Mouse (Mus musculus) embryonic fibroblast, embryonic 13.5 days (primary cell): ENCODE data around the gene Lmo1. TPM values are rescaled to one million over a fixed set of nuclear protein-coding genes. Genes with fewer than 3 reads are reported as not detected.
A peak's percentile ranks its signal among the peaks of the same experiment; 100 is the strongest.
"Not testable (repeated sequence)": the region's sequence is repeated elsewhere in the genome, so short reads cannot be mapped to it uniquely, and the experiment has no call there.

Source experiments
- H3K27ac ChIP-seq: 2 replicates; pipeline ENCODE4 v1.5.1; 2012; ENCODE audit warnings: low read length, control low read depth, inconsistent platforms; ENCODE audit not compliant: insufficient read depth
- H3K4me1 ChIP-seq: 2 replicates; pipeline ENCODE4 v1.6.1; 2011; ENCODE audit warnings: low read length; ENCODE audit not compliant: control insufficient read depth, insufficient read depth
- H3K4me3 ChIP-seq: 2 replicates; pipeline ENCODE4 v1.5.1; 2011; ENCODE audit warnings: mild to moderate bottlenecking, control low read depth, low read length; ENCODE audit not compliant: insufficient read depth
- CTCF ChIP-seq: IDR thresholded peaks from 2 replicates; pipeline ENCODE4 v1.5.1; 2011; ENCODE audit warnings: mild to moderate bottlenecking, control low read depth, low read length, moderate library complexity, borderline replicate concordance; ENCODE audit not compliant: insufficient read depth
- POLR2A ChIP-seq: IDR thresholded peaks from 2 replicates; pipeline ENCODE4 v1.6.1; 2011; ENCODE audit warnings: low read depth, mild to moderate bottlenecking, control low read depth, low read length, moderate library complexity
- polyA plus RNA-seq: library from polyadenylated mRNA; stranded (reverse); fragments of >200 nt; gene quantifications from 2 replicates; pipeline ENCODE4 v1.2.4, GENCODE M21; 2011; ENCODE audit warnings: low read depth; ENCODE audit not compliant: missing spikeins, insufficient read length

The Lmo1 gene
- polyA plus RNA-seq, 1 experiment, result 5.3 TPM

DNA sequence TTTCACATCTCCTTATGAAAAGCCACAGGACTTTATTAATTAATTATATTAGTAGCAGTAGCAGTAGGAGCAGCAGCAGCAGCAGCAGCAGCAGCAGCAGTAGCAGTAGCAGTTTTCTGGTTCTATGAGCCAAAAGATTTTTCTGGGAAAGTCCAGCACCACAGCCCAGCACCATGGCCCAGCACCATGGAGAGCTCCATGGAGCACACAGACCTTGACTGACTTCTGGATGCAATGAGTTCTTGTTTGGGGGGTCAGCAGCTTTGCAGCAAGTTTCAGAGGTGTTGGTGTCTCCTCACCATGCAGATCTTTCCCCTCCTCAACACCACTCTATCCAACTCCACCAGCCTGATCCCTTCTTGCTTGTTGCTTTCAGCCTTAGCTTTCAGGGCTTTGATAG, 45.6 kb downstream of the Lmo1 start:
- no peak for TF ChIP-seq CTCF
- no peak for TF ChIP-seq POLR2A
- Histone ChIP-seq H3K27ac (no peak overlapping the region), H3K4me1 (no peaks in the 10 kb centered on the region), H3K4me3 (no peak overlapping the region)

DNA sequence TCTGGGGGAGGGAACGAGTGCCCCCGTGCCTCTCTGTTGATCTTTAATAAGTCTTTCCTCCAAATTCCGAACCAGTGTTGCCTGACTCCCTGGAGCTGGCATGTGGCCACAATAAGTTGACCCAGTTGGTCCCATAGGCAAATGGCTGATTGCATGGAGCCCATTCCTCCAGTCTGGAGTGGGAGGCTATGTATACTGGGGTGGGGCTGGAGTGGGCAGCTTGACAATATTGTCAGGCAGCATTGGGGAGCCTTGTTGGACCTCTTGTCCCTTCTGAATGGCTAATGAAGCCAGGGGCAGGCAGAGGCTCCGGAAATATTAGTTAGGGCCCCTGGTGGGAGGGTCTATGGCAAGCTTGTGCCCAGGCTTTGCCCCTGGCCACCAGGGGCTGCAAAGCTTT, 59.1 kb downstream of the Lmo1 start:
- Histone ChIP-seq H3K4me1 (no peaks in the 10 kb centered on the region), H3K27ac (no peak overlapping the region), H3K4me3 (no peak overlapping the region)
- TF ChIP-seq POLR2A (no peak), CTCF (no peak)

DNA sequence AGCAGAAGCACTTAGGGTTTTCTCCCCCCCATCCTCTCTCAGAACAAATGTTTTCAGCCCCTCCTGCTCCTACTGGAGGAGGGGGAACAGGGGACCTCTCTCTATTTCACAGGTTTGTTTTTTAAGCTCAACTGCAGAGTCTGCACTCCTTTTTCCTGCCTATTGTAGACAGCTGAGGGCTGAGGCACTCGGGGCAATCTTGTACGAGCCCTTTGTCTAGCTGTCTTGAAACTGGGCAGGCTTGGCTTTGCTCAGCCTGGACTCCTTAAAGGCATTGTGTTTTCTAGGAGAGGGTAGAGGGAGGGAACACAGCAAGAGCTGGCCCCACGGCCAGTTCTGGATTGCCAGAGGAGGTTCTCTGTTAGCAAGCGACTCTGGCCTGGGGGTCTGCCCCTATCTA, 59.5 kb downstream of the Lmo1 start:
- H3K4me1 ChIP-seq, H3K27ac ChIP-seq, H3K4me3 ChIP-seq: not testable (repeated sequence)

DNA sequence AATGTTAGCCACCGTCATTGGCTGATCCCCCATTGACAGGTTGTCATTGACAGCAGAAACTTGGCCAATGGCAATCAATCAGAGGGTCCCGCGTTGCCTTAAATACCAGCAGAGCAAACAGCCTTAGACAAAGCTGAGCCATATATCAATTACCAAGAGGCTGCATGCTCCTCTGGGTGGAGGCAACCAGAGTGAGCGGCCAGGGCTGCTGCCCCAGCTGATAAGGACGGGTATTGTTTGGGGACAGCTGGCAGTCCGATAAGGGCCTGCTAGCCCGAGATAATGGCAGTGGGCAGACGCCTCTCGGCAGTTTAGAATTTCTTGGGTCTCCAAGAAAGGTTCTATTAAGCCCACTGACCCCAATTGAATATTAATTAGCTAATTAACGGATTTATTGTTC, 60.1 kb downstream of the Lmo1 start:
- no peak overlapping the region for H3K4me3 ChIP-seq
- no peaks in the 10 kb centered on the region for H3K4me1 ChIP-seq
- no peak overlapping the region for H3K27ac ChIP-seq
- TF ChIP-seq CTCF, result no peak
- TF ChIP-seq POLR2A, result no peak

DNA sequence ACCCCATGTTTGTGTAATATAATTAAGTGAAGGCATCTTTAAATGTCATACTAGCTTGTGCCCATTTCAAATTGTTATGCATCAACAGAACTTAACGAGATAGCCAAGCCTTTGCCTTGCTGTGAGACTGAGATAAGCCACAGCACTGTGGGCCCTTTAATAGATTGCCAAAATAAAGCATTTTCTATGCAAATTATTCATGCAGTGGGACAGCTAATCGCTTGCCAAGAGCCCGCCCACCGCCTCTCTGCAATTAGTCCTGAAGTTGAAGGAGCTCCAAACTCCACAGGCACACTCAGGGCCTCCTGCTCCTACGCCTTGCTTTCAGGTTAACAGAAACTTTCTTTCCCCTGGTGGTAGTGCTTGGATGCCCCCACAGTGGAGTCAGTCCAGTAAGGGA, 64.0 kb downstream of the Lmo1 start:
- TF ChIP-seq POLR2A (no peak), CTCF (no peak)
- no peak overlapping the region for H3K27ac ChIP-seq
- H3K4me1 ChIP-seq, result no peaks in the 10 kb centered on the region
- H3K4me3 ChIP-seq, result no peak overlapping the region

DNA sequence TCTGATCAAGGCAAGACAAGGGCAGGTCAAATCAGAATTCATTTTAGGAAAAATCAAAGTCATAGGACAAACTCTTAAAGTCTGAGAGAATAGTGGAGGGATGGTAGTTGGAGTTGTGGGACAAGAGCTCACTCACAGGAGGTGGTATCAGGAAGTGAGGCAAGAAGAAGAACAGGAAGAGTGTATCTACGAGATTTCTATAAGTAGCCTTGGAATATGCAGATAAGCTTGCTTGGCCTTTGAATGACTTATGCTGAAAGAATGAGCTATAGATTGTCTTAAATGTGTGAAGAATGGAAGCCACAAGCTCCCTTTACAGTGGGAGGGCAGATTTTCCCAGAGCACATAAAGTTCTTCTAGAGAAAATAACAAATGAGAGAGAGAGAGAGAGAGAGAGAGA, 70.1 kb downstream of the Lmo1 start:
- Histone ChIP-seq H3K4me1 (no peaks in the 10 kb centered on the region), H3K4me3 (no peak overlapping the region), H3K27ac (no peak overlapping the region)
- no peak for TF ChIP-seq POLR2A
- TF ChIP-seq CTCF, result no peak

DNA sequence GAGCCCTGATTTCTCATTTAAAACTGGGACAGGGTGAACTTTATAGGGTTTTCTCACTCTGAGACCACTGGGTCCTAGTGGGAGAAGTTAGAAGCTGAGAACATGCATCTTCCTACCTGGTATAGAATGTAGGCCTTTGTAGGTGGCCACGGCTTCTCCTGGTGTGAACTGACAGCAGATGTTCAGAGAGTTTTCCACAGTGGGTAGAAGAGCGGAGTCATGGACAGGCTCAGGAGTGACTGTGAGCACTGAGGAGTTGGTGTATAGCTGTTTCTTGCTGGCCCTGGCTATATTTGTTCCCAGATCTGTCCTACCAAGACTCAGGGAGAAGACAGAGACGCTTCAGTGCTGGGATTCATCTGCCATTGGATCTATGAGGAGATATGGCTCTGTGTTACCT, 73.8 kb downstream of the Lmo1 start:
- H3K27ac ChIP-seq, result no peak overlapping the region
- H3K4me1 ChIP-seq, result no peaks in the 10 kb centered on the region
- no peak overlapping the region for H3K4me3 ChIP-seq
- no peak for TF ChIP-seq CTCF
- no peak for TF ChIP-seq POLR2A

DNA sequence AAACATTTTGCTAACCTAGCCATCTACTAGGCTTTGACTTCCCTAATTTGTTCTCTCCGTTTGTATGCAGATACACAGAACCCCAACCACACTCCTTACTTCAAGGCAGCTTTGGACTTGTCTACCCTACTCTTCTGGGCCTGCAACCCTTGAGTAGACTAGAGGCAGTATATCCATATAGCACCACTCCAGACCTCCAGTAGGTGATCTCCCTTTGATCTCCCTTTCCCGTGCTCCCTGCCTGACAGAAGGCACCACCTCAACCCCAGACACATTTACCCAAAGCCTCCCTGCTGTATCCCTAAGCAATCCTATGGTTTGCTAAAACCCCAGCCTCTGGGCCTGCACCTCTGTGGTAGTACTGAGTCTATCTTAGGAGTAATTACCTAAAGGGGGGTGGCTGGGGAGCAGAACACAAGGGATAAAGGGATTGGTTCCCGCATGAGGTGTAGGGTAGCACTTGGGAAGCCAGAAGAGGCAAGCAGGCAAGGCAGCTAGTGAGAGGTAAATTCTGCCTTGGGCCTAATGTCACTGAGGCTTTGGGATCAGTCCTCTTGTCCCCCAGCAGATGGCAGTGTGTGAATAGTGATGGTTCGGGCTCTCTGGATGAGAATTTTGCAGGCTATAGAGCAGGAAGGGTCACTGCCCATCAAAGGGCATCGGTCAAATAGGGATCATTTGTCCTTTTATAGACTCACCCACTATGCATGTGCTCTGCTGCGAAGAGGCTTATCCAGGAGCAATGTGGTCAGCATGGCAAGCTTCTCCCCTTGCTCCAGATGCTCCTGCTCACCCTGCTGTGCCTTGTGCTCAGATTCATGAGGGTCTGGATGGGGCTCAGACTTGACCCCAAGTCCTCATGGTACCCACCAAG, 76.6 kb downstream of the Lmo1 start:
- H3K4me3 ChIP-seq, result no peak overlapping the region
- TF ChIP-seq CTCF (peak; percentile 35; the same call in 1 of the 2 replicates), POLR2A (no peak)
- no peaks in the 10 kb centered on the region for H3K4me1 ChIP-seq

DNA sequence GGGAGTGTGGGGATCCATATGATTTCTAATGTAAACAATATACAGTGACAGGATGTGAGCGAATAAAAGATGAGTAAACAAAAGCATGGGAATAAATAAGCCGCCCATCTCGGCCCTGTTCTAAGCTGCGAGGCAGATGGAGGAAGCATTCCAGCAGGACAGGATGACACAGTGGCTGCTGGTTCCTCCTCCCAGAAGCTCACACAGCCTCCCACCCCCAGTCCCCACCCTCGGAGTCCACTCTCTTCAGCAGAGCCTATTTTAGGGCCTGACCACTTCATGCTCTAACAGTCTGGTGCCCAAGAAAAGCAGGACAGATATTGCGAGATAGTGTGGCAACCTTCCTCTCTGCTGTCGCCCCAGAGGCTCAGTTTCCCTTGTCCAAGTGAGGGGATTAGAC, 77.8 kb downstream of the Lmo1 start:
- TF ChIP-seq CTCF (no peak), POLR2A (no peak)
- no peak overlapping the region for H3K4me3 ChIP-seq
- no peaks in the 10 kb centered on the region for H3K4me1 ChIP-seq
- no peak overlapping the region for H3K27ac ChIP-seq

More for the DNA sequence above, 76.6 kb downstream of the Lmo1 start:
- H3K27ac ChIP-seq, result no peak overlapping the region

DNA sequence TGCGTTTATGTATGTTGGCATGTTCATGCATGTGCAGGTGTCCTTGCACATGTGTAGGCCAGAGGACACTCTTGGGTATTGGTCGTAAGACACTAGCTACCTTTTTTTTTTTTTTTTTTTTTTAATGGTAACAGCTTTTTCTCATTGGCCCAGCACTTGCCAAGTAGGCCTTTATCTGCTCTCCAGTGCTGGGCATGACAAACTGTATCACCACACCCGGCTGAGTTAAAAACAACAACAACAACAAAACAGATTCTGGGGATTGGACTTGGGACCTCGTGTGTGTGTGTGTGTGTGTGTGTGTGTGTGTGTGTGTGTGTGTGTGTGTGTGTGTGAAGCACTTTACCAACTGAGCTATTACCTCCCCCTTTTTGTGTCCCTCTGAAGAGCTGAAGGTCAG, 78.4 kb downstream of the Lmo1 start:
- no peak overlapping the region for H3K4me3 ChIP-seq
- TF ChIP-seq CTCF, result no peak
- TF ChIP-seq POLR2A, result no peak
- no peaks in the 10 kb centered on the region for H3K4me1 ChIP-seq
- H3K27ac ChIP-seq, result no peak overlapping the region
